Mouse (Mus musculus): ENCODE results near the gene Clps. TPM values are rescaled to one million over a fixed set of nuclear protein-coding genes. Genes with fewer than 3 reads are reported as not detected.
"Not testable (repeated sequence)": the region's sequence is repeated elsewhere in the genome, so short reads cannot be mapped to it uniquely, and the experiment has no call there.

Gene Clps
- polyA plus RNA-seq, 1 experiment from 2014 or later = 1.2 TPM

DNA sequence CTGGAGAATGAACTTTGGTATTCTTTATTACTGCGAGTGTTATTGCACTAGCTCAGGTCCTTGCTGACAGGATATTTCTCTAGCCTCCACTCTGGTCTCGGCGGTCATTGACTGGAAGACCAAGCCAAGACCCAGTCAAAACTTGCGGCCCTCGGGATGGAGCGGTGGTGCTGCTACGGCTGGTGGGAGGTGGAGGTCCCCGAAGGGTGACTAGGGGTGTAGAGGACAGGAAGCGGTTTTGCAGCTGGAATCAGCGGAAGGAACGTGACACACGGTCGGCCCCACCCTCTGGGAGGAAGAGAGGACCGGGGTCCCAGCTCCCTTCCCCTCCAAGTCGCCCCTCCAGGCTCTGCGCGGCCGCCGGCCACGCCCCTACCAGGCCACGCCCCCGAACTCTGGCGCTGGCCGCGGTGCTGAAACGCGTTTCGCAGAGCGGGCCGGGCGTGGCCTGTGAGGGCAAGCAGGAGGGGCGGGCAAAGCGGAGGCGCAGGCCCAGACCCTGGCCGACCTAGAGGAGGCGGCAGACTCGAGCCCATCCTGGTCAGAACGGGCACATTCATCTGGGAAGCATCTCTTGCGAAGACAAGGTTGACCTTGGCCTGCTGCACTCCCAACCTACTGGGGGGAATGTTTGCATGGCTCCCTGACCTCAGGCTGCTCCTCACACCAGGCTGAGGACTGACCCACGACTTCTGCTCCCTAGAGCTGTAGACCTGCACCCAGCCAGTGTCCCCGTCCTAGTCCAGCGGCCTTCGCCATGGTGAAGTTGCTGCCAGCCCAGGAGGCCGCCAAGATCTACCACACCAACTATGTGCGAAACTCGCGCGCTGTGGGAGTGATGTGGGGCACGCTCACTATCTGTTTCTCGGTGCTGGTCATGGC lies 14.9 kb upstream of the Clps start, which contains the start of gene Lhfpl5:
TSS of gene Lhfpl5 (plus strand) at position 398 of the 882 bp plus-strand sequence.
- Histone ChIP-seq H3K4me2 (peak within 1 kb of the TSS; percentile 59), H3K4me3 (peak within 1 kb of the TSS; percentile 31), H3K9me3 (replicated peaks) (no peaks in the 10 kb centered on the region), H3K4me1 (replicated peaks) (peaks cover 8% of the 10 kb centered on the region), H3K27me3 (peaks cover 7% of the 10 kb centered on the region; the same call in 1 of the 2 replicates), H3K27ac (no peak within 1 kb of the TSS), H3K9ac (no peak within 1 kb of the TSS), H3K36me3 (no peaks in the 10 kb centered on the region)
- 16% methylated on average over 50 of the region's 50 CpGs for WGBS
- ATAC-seq (replicated peaks; ENCODE audit: insufficient number of reproducible peaks, insufficient read depth, low FRiP score, low read depth) = peak; percentile 54

DNA sequence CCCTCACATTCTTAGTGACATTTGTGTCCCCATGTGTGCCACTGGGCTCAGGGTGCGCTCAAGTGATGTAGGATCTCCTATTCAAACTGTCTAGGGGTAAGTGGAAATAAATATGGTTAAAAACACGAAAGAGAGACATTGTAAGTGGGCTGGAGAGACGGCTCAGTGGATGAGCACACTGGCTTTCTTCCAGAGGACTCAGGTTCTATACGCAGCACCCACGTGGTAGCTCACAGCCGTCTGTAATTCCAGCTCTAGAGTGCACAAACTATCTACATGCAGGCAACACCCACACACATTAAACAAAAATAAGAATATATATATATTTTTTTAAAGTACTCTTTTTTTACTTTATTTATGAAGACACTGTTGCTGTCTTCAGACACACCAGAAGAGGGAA lies 12.4 kb upstream of the Clps start:
- Histone ChIP-seq H3K9ac (no peak overlapping the region), H3K4me3 (no peak overlapping the region), H3K36me3 (no peaks in the 10 kb centered on the region), H3K4me2 (no peak overlapping the region), H3K27me3 (peaks cover 7% of the 10 kb centered on the region; the same call in 1 of the 2 replicates), H3K9me3 (replicated peaks) (no peaks in the 10 kb centered on the region), H3K27ac (no peak overlapping the region), H3K4me1 (replicated peaks) (peaks cover 8% of the 10 kb centered on the region)
- 76% methylated on average over 6 of the region's 6 CpGs for WGBS
- ATAC-seq (replicated peaks; ENCODE audit: insufficient number of reproducible peaks, insufficient read depth, low FRiP score, low read depth) = no peak

DNA sequence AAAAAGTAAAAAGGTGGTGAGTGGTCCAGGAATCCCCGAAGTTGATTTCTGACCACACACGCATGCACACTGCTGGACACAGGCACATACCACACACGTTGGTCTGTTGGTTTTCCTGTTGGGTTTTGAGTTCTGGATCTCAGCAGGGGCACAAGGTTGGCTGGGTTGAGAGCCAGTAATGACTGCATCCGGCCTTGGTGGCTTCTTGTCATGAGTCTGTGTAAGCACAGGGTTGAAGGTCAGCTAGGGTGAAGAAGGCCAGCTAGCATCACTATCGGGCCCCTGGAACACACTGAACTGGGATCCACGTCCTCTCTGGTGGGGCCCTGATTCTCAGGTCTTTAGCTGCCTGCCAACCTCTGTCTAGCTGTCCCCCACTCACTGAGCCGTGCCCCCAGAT lies 12.0 kb upstream of the Clps start:
- no peak for ATAC-seq (replicated peaks; ENCODE audit: insufficient number of reproducible peaks, insufficient read depth, low FRiP score, low read depth)
- Histone ChIP-seq H3K4me3 (no peak overlapping the region), H3K4me2 (no peak overlapping the region), H3K27me3 (peaks cover 7% of the 10 kb centered on the region; the same call in 1 of the 2 replicates), H3K9me3 (replicated peaks) (no peaks in the 10 kb centered on the region), H3K36me3 (no peaks in the 10 kb centered on the region), H3K9ac (no peak overlapping the region), H3K27ac (no peak overlapping the region), H3K4me1 (replicated peaks) (peaks cover 8% of the 10 kb centered on the region)
- 71% methylated on average over 7 of the region's 7 CpGs for WGBS

DNA sequence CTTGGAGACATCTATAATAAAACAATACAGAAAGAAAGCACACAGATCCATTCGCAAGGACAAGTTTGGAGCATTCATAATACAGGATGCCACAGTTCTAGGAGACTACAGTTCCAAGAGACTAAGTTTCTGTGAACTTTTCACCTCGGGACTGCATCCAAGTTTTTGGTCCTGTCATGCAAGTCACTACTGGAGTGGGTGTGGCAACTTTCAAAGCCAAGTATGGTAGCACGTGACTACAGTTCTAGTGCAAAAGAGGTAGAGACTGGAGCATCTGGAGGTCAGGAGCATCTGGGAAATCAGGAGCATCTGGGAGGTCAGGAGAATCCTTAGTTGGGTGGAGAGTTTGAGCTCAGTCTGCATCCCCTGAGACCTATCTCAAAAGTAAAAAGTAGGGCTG lies 11.3 kb upstream of the Clps start:
- no peaks in the 10 kb centered on the region for H3K9me3 ChIP-seq (replicated peaks)
- H3K4me3 ChIP-seq = no peak overlapping the region
- no peak overlapping the region for H3K27ac ChIP-seq
- H3K9ac ChIP-seq = no peak overlapping the region
- 61% methylated on average over 3 of the region's 3 CpGs for WGBS
- ATAC-seq (replicated peaks; ENCODE audit: insufficient number of reproducible peaks, insufficient read depth, low FRiP score, low read depth) = no peak
- peaks cover 8% of the 10 kb centered on the region for H3K4me1 ChIP-seq (replicated peaks)
- H3K27me3 ChIP-seq = peaks cover 7% of the 10 kb centered on the region; the same call in 1 of the 2 replicates
- no peaks in the 10 kb centered on the region for H3K36me3 ChIP-seq
- no peak overlapping the region for H3K4me2 ChIP-seq

DNA sequence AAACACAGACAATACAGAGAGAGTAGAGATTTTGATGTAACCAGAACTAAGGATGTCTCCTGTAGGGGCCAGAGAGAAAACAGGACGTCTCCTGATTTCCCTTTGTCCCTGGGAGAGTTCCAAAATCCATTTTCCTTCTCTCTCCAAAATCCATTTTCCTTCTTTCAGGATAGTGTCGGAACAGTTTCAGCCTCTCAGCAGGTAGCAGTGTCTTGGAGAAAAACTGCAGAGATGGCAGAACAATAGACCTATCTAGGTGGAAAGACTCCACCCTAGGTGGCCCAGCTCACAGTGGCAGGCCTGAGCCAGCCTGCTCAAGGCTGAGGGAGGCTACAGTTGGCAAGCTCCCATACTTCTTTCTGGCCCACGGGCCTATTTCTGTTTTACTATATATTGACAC lies 7.0 kb upstream of the Clps start:
- H3K27ac ChIP-seq = no peak overlapping the region
- no peaks in the 10 kb centered on the region for H3K36me3 ChIP-seq
- H3K4me3 ChIP-seq = no peak overlapping the region
- no peak for ATAC-seq (replicated peaks; ENCODE audit: insufficient number of reproducible peaks, insufficient read depth, low FRiP score, low read depth)
- WGBS = 45% methylated on average over 3 of the region's 3 CpGs
- H3K9ac ChIP-seq = no peak overlapping the region
- H3K9me3 ChIP-seq (replicated peaks) = no peaks in the 10 kb centered on the region
- no peaks in the 10 kb centered on the region for H3K4me1 ChIP-seq (replicated peaks)
- no peaks in the 10 kb centered on the region for H3K27me3 ChIP-seq
- no peak overlapping the region for H3K4me2 ChIP-seq

DNA sequence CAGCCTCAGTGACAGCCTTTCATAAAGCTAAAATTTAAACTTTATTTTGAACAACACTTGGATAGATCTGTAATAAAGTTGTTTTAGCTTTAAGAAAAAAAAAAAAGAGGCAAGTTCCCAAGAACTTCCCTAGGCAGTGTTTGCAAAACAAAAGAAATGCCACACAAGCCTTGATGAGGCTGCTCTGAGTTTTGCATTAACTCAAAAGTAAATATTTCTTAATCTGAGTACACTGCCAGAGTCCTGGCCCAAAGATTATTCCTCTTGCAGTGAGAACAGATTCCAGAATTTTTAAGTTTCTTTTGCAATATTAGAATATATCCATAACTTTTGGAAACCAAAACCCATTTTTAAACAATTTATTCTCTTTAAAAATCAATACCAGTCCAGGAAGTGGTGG lies 4.6 kb upstream of the Clps start:
- H3K27ac ChIP-seq = no peak overlapping the region
- H3K4me1 ChIP-seq (replicated peaks) = 0 out of 2 replicates have a peak, but pooled peaks cover 3% of the 10 kb centered on the region
- no peaks in the 10 kb centered on the region for H3K27me3 ChIP-seq
- no peak overlapping the region for H3K4me3 ChIP-seq
- H3K4me2 ChIP-seq = no peak overlapping the region
- no peak for ATAC-seq (replicated peaks; ENCODE audit: insufficient number of reproducible peaks, insufficient read depth, low FRiP score, low read depth)
- no peak overlapping the region for H3K9ac ChIP-seq
- no peaks in the 10 kb centered on the region for H3K36me3 ChIP-seq
- H3K9me3 ChIP-seq (replicated peaks) = no peaks in the 10 kb centered on the region

DNA sequence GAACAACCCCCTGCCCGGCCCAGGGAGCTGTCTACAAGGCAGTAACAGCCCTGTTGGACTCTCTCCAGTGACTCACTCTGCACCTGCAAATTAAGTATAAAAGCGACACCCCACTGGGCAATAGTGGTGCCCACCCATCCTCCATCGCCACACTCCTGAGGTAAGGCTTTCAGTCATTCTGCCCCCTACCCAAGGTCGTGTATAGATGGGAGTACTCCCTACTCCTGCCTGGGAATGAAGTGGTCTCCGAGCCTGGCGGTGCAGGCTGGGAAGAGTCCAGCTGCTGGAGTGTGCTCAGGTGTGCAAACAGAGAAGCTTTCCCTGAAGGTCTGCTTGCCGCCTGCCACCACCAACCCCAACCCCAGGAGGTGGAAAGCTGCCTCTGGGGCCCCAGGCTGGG lies 1.0 kb upstream of the Clps start:
- ATAC-seq (replicated peaks; ENCODE audit: insufficient number of reproducible peaks, insufficient read depth, low FRiP score, low read depth) = no peak
- 53% methylated on average over 7 of the region's 7 CpGs for WGBS

DNA sequence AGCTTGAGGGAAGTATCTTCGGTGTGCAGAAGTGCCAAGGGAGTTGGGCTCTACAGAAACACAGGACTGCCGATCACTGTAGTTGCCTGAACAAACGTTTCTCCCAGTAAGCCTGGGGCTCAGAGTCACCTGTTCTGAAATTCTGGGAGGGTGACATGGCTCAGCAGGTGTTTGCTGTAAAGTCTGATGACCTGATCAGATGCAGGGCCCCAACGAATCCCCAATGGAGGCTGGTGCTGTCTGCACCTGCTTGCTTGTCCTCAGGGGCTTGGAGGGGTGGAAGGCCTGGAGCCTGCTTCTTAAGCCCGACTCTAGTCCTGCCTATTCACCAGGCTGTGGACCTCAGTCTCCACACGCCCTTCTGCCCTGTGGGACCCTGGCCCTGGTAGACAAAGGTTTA lies 2.8 kb downstream of the Clps start:
- Histone ChIP-seq H3K9ac (no peak overlapping the region), H3K4me2 (no peak overlapping the region), H3K27ac (no peak overlapping the region), H3K4me3 (no peak overlapping the region), H3K27me3 (no peaks in the 10 kb centered on the region), H3K9me3 (replicated peaks) (no peaks in the 10 kb centered on the region), H3K4me1 (replicated peaks) (0 out of 2 replicates have a peak, but pooled peaks cover 3% of the 10 kb centered on the region), H3K36me3 (no peaks in the 10 kb centered on the region)
- no peak for ATAC-seq (replicated peaks; ENCODE audit: insufficient number of reproducible peaks, insufficient read depth, low FRiP score, low read depth)
- 73% methylated on average over 6 of the region's 6 CpGs for WGBS

More for the DNA sequence above, 1.0 kb upstream of the Clps start:
- Histone ChIP-seq H3K4me3 (no peak overlapping the region), H3K9ac (no peak overlapping the region), H3K27ac (no peak overlapping the region), H3K4me2 (no peak overlapping the region), H3K27me3 (no peaks in the 10 kb centered on the region), H3K9me3 (replicated peaks) (no peaks in the 10 kb centered on the region), H3K4me1 (replicated peaks) (0 out of 2 replicates have a peak, but pooled peaks cover 3% of the 10 kb centered on the region), H3K36me3 (no peaks in the 10 kb centered on the region)

DNA sequence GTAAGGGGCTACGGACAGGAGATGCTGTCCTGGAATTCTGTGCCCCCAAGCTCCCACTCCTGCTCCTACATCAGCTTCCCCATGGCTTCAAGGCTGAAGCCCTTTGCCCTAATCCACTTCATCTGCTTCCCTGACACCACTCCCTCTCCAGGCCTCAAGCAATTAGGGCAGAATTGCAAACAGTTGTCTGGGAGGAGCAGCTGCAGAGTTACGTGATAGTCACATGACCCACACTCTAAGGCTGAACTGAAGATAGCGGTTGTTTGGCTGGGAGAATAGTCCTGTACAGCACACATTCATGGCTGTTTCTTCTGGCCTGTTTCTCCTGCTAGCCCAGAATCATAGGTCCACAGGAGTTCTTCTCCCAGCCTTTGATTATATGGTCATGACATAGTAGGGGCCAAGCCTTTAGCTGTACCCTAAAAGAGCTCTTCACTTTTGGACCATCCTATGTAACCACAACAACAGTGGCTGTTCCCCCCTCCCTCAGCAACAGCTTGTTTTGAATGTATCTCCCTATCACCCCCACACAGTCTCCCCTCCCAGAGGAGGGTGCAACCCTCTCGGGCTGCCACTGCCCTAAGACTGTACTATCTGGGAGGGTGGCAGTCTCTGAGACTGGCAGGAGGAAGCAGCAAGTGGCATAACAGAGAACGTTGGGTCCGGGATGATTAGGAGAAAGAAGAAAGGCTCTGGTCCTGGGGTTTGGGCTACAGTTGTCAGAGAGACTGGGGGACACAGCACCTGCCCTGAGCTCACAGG lies 3.8 kb downstream of the Clps start:
- no peaks in the 10 kb centered on the region for H3K36me3 ChIP-seq
- no peak for ATAC-seq (replicated peaks; ENCODE audit: insufficient number of reproducible peaks, insufficient read depth, low FRiP score, low read depth)
- H3K4me3 ChIP-seq = no peak overlapping the region
- 46% methylated on average over 6 of the region's 6 CpGs for WGBS
- no peaks in the 10 kb centered on the region for H3K27me3 ChIP-seq
- no peak overlapping the region for H3K4me2 ChIP-seq
- 0 out of 2 replicates have a peak, but pooled peaks cover 2% of the 10 kb centered on the region for H3K4me1 ChIP-seq (replicated peaks)
- H3K9ac ChIP-seq = no peak overlapping the region
- no peak overlapping the region for H3K27ac ChIP-seq
- no peaks in the 10 kb centered on the region for H3K9me3 ChIP-seq (replicated peaks)

DNA sequence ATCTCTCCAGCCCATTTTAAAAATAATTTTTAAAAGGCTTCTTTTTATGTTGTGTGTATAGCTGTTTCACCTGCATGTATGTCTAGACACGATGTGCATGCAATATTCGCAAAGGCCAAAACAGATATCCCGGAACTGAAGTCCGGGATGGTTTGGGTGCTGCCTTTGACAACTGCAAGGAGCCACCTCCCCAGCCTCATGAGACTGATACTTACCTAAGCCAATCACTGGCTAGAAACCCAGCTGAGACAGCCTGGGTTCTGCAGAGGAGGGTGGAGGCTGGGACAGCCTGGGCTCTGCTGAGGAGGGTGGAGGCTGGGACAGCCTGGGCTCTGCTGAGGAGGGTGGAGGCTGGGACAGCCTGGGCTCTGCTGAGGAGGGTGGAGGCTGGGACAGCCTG lies 6.5 kb downstream of the Clps start:
- H3K4me3 ChIP-seq; ATAC-seq (replicated peaks; ENCODE audit: insufficient number of reproducible peaks, insufficient read depth, low FRiP score, low read depth); H3K27me3 ChIP-seq; H3K36me3 ChIP-seq; H3K9ac ChIP-seq; H3K4me1 ChIP-seq (replicated peaks); H3K4me2 ChIP-seq; H3K27ac ChIP-seq; H3K9me3 ChIP-seq (replicated peaks): not testable (repeated sequence)
- WGBS = 91% methylated on average over 4 of the region's 4 CpGs

DNA sequence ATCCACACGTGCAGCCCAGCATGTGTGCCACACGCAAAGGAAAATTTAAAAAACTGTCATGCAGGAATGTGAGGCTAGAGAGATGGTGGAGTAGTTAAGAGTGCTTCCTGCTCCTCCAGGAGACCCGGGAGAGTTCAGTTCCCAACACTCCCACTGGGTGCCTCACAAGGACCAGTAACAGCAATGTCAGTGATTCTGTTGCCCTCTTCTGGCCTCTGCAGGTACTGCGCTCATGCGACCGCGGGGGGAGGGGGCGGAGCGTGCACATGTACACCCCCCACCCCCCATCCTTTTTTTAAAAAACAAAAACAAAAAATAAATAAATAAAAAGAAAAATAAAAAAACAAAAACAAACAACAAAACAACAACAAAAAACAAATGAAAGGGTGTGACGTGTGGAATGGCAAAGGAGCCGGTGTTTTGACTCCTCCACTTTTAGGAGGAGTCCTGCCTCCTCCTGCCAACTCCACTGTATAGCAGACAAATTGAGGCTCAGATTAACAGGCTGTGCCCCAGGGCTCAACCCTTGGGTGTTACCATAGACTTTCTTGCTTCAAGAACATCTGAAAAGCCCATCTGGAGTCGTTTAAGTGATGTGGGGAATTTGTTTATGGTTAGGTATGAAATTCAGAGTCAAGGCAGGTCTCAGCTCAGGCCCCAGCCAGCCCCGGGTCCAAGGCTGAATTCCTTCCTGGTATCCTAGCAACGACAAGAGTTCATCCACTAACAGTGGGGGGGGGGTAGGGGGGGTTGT lies 7.3 kb downstream of the Clps start:
- no peak overlapping the region for H3K9ac ChIP-seq
- no peaks in the 10 kb centered on the region for H3K4me1 ChIP-seq (replicated peaks)
- no peak overlapping the region for H3K27ac ChIP-seq
- H3K4me2 ChIP-seq = no peak overlapping the region
- no peak overlapping the region for H3K4me3 ChIP-seq
- 9% methylated on average over 14 of the region's 14 CpGs for WGBS
- ATAC-seq (replicated peaks; ENCODE audit: insufficient number of reproducible peaks, insufficient read depth, low FRiP score, low read depth) = no peak
- H3K36me3 ChIP-seq = no peaks in the 10 kb centered on the region
- H3K9me3 ChIP-seq (replicated peaks) = no peaks in the 10 kb centered on the region
- 0 out of 2 replicates have a peak, but pooled peaks cover 5% of the 10 kb centered on the region for H3K27me3 ChIP-seq

Measured in heart, embryonic 15.5 days (tissue).